8 mouse cellular contexts compared by ENCODE assay signal in the genomic region with DNA sequence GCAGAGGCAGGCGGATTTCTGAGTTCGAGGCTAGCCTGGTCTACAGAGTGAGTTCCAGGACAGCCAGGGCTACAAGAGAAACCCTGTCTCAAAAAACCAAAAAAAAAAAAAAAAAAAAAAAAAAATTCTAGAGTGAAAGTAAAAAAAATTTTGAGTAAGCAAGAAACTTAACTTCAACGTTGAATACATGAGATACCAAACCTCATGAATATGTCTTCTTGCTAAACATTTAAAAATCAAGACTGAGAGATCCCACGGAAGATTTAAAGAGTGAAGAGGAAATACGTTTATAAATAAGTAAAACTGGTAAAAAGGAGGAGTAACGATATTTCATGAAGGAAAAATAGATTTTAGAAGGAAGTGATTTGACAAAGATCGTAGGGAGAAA. TPM values are rescaled to one million over a fixed set of nuclear protein-coding genes. Genes with fewer than 3 reads are reported as not detected.
A peak's percentile ranks its signal among the peaks of the same experiment; 100 is the strongest.
DNase-seq lines count a peak whose midpoint lies in the region; ATAC-seq and TF ChIP-seq lines count a peak whose summit lies in the region.

No protein-coding gene starts in this region.

- H3K4me1 ChIP-seq in lung, embryonic 16.5 days (replicated peaks; ENCODE audit: control insufficient read depth, insufficient read depth, low read length): peaks cover 13% of the 10 kb centered on the region
- H3K4me1 ChIP-seq in forebrain, embryonic 13.5 days: peaks cover 15% of the 10 kb centered on the region
- H3K4me1 ChIP-seq in limb, embryonic 12.5 days (replicated peaks): peaks cover 11% of the 10 kb centered on the region
- no peaks in the 10 kb centered on the region for H3K4me1 ChIP-seq in olfactory bulb, adult 2 months (ENCODE audit: control insufficient read depth, insufficient read depth, low read length)

- H3K4me3 ChIP-seq in lung, embryonic 16.5 days (ENCODE audit: low read length): peak overlapping the region; percentile 92
- H3K4me3 ChIP-seq in forebrain, embryonic 13.5 days: peak overlapping the region; percentile 68
- H3K4me3 ChIP-seq in limb, embryonic 12.5 days (replicated peaks): peak overlapping the region; percentile 71
- H3K4me3 ChIP-seq in olfactory bulb, adult 2 months (ENCODE audit: insufficient read depth, low read depth, low read length): peak overlapping the region; percentile 97

- TF ChIP-seq POLR2A in olfactory bulb, adult 2 months (IDR thresholded peaks at IDR 0.05; ENCODE audit: insufficient read depth, low read depth, low read length): no peak

- H3K27me3 ChIP-seq in lung, embryonic 16.5 days (ENCODE audit: control insufficient read depth, insufficient read depth, low read depth, low read length): no peaks in the 10 kb centered on the region
- no peaks in the 10 kb centered on the region for H3K27me3 ChIP-seq in forebrain, embryonic 13.5 days
- H3K27me3 ChIP-seq in limb, embryonic 12.5 days: no peaks in the 10 kb centered on the region

- no peaks in the 10 kb centered on the region for H3K9me3 ChIP-seq in lung, embryonic 16.5 days (ENCODE audit: control insufficient read depth, low read length)
- no peaks in the 10 kb centered on the region for H3K9me3 ChIP-seq in forebrain, embryonic 13.5 days (replicated peaks)
- H3K9me3 ChIP-seq in limb, embryonic 12.5 days: no peaks in the 10 kb centered on the region

- WGBS in lung, embryonic 16.5 days: 40% methylated on average over 7 of the region's 7 CpGs
- WGBS in forebrain, embryonic 13.5 days: 55% methylated on average over 7 of the region's 7 CpGs
- 59% methylated on average over 7 of the region's 7 CpGs for WGBS in limb, embryonic 12.5 days
- 32% methylated on average over 7 of the region's 7 CpGs for WGBS in olfactory bulb, adult 2 months

- H3K9ac ChIP-seq in lung, embryonic 16.5 days (ENCODE audit: low read length): 0 out of 2 replicates have a peak overlapping the region, but pooled peaks have one; percentile 28
- no peak overlapping the region for H3K9ac ChIP-seq in forebrain, embryonic 13.5 days
- no peak overlapping the region for H3K9ac ChIP-seq in limb, embryonic 12.5 days (replicated peaks)

- H3K36me3 ChIP-seq in lung, embryonic 16.5 days (ENCODE audit: control insufficient read depth, insufficient read depth, low read length): no peaks in the 10 kb centered on the region
- no peaks in the 10 kb centered on the region for H3K36me3 ChIP-seq in forebrain, embryonic 13.5 days (ENCODE audit: poor library complexity, severe bottlenecking)
- no peaks in the 10 kb centered on the region for H3K36me3 ChIP-seq in limb, embryonic 12.5 days

- no peak overlapping the region; the same call in 1 of the 2 replicates for H3K27ac ChIP-seq in lung, embryonic 16.5 days (ENCODE audit: low read length)
- no peak overlapping the region for H3K27ac ChIP-seq in forebrain, embryonic 13.5 days
- no peak overlapping the region for H3K27ac ChIP-seq in limb, embryonic 12.5 days
- H3K27ac ChIP-seq in olfactory bulb, adult 2 months (ENCODE audit: insufficient read depth, low read depth, low read length): no peak overlapping the region

- no peak for ATAC-seq in lung, embryonic 16.5 days (ENCODE audit: low read depth)
- ATAC-seq in forebrain, embryonic 13.5 days: no peak
- ATAC-seq in limb, embryonic 12.5 days (ENCODE audit: insufficient number of reproducible peaks, insufficient read depth, low FRiP score, low TSS enrichment, low read depth): no peak

- no peak for TF ChIP-seq CTCF in olfactory bulb, adult 2 months (IDR thresholded peaks at IDR 0.05; ENCODE audit: insufficient read depth, low read depth, low read length)

- DNase-seq in lung, postnatal 25 days (ENCODE audit: low spot score): no peak
- DNase-seq in spleen, adult 12 weeks (ENCODE audit: low spot score): no peak
- no peak for DNase-seq in layer of hippocampus, postnatal 36 days
- DNase-seq in kidney, postnatal 25 days: no peak

- peak overlapping the region; percentile 80 for H3K4me2 ChIP-seq in lung, embryonic 16.5 days (ENCODE audit: low read depth, low read length)
- peak overlapping the region; percentile 72 for H3K4me2 ChIP-seq in forebrain, embryonic 13.5 days
- H3K4me2 ChIP-seq in limb, embryonic 12.5 days: peak overlapping the region; percentile 67

RNA-seq across cellular contexts. Expression of a gene that starts 0.5 kb away (rescaled TPM):
- polyA plus RNA-seq in lung, embryonic 16.5 days (2015; fragmentation: Nextera tagmentation; extraction: Ambion mirVana): 10.9 and 11.2 TPM in 2 replicates
- 32.4 and 34.7 TPM in 2 replicates for polyA plus RNA-seq in forebrain, embryonic 13.5 days (2015; fragmentation: Nextera tagmentation; extraction: Ambion mirVana)
- polyA plus RNA-seq in limb, embryonic 12.5 days (2016; fragmentation: Nextera tagmentation; extraction: Ambion mirVana): 17.5 and 17.8 TPM in 2 replicates
- polyA plus RNA-seq in olfactory bulb, adult 2 months (2012; ENCODE audit: insufficient read depth, insufficient read length, low replicate concordance, missing spikeins): not detected in 2 replicates
- total RNA-seq in layer of hippocampus, postnatal 36 days (2021): 10 to 100 TPM; 43.0 to 48.0 TPM

RNA-seq across cellular contexts. Expression of a gene that starts 9.7 kb away (rescaled TPM):
- polyA plus RNA-seq in lung, embryonic 16.5 days (2015; fragmentation: Nextera tagmentation; extraction: Ambion mirVana): 114 and 133 TPM in 2 replicates
- polyA plus RNA-seq in forebrain, embryonic 13.5 days (2015; fragmentation: Nextera tagmentation; extraction: Ambion mirVana): 154 and 187 TPM in 2 replicates
- polyA plus RNA-seq in limb, embryonic 12.5 days (2016; fragmentation: Nextera tagmentation; extraction: Ambion mirVana): 194 and 224 TPM in 2 replicates
- not detected in 2 replicates for polyA plus RNA-seq in olfactory bulb, adult 2 months (2012; ENCODE audit: insufficient read depth, insufficient read length, low replicate concordance, missing spikeins)
- total RNA-seq in layer of hippocampus, postnatal 36 days (2021): 10 to 100 TPM; 12.5 to 15.9 TPM
